Mouse (Mus musculus) kidney, embryonic 15.5 days (tissue): Measurements from ENCODE around the gene Enho. TPM values are rescaled to one million over a fixed set of nuclear protein-coding genes. Genes with fewer than 3 reads are reported as not detected.
A peak's percentile ranks its signal among the peaks of the same experiment; 100 is the strongest.

Source experiments
- ATAC-seq: fragments of 200-750 bp; cut with Nextera tagmentation; replicated peaks from 2 replicates; pipeline ENCODE4 v1.8.0; 2017; ENCODE audit warnings: moderate TSS enrichment; ENCODE audit not compliant: low FRiP score
- H3K27ac ChIP-seq: fragments of 300-500 bp; sonication (generic); 2 replicates; pipeline ENCODE4 v1.5.1; 2015; ENCODE audit warnings: mild to moderate bottlenecking, inconsistent platforms
- H3K27me3 ChIP-seq: fragments of 300-500 bp; sonication (generic); 2 replicates; pipeline ENCODE4 v1.6.1; 2015; ENCODE audit warnings: inconsistent platforms
- H3K36me3 ChIP-seq: fragments of 300-500 bp; sonication (generic); 2 replicates; pipeline ENCODE4 v1.6.1; 2015; ENCODE audit warnings: inconsistent platforms
- H3K4me1 ChIP-seq: fragments of 300-500 bp; sonication (generic); 2 replicates; pipeline ENCODE4 v1.6.1; 2015; ENCODE audit warnings: inconsistent platforms
- H3K4me2 ChIP-seq: fragments of 300-500 bp; sonication (generic); 2 replicates; pipeline ENCODE4 v1.6.1; 2015; ENCODE audit warnings: moderate library complexity, mild to moderate bottlenecking, inconsistent platforms
- H3K4me3 ChIP-seq: fragments of 300-500 bp; sonication (generic); replicated peaks from 2 replicates; pipeline ENCODE4 v1.5.1; 2015; ENCODE audit warnings: mild to moderate bottlenecking, inconsistent platforms
- H3K9ac ChIP-seq: fragments of 300-500 bp; sonication (generic); 2 replicates; pipeline ENCODE4 v1.6.1; 2015; ENCODE audit warnings: mild to moderate bottlenecking, inconsistent platforms
- H3K9me3 ChIP-seq: fragments of 300-500 bp; sonication (generic); replicated peaks from 2 replicates; pipeline ENCODE4 v1.6.1; 2016; ENCODE audit warnings: inconsistent platforms
- WGBS: fragments of 180-500 bp; shearing (Covaris S2); methylation state at CpG from one replicate; pipeline ENCODE4 v1.1.7; 2015; ENCODE audit warnings: mixed read lengths; 5-methylcytosine and 5-hydroxymethylcytosine counted together
- polyA plus RNA-seq: library from polyadenylated mRNA; unstranded; fragments of >200 nt; fragmentation: Nextera tagmentation; extraction: Ambion mirVana; gene quantifications from 2 replicates; pipeline ENCODE4 v1.2.1, GENCODE M21; 2015

The Enho gene
- polyA plus RNA-seq, 1 experiment from 2014 or later, result 22.6 TPM

DNA sequence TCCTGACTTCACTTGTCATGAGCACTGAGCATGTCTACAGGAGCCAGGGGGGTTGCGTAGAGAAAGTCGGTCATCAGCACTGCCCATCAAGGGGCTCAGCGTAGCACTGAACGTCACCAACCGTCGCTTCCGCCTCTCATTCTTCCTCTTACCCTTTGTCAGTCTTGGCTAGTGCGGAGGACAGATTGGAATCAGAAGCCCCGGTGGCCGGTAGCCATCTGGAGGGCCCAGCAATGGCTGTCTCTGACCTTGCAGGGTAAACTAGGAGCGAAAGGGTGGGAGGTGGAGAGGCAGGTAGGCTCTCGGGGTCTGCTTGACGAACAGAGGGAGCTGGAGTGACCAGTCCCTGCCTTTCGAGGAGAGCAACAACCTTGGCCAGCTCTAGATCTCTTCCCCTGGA is 18.1 kb downstream of the Enho start:
- Histone ChIP-seq H3K9ac (no peak overlapping the region), H3K4me2 (no peak overlapping the region), H3K36me3 (no peaks in the 10 kb centered on the region), H3K4me1 (0 out of 2 replicates have a peak, but pooled peaks cover 16% of the 10 kb centered on the region), H3K27ac (no peak overlapping the region), H3K9me3 (no peaks in the 10 kb centered on the region), H3K27me3 (no peaks in the 10 kb centered on the region), H3K4me3 (no peak overlapping the region)
- no peak for ATAC-seq
- WGBS, result 88% methylated on average over 14 of the region's 14 CpGs

DNA sequence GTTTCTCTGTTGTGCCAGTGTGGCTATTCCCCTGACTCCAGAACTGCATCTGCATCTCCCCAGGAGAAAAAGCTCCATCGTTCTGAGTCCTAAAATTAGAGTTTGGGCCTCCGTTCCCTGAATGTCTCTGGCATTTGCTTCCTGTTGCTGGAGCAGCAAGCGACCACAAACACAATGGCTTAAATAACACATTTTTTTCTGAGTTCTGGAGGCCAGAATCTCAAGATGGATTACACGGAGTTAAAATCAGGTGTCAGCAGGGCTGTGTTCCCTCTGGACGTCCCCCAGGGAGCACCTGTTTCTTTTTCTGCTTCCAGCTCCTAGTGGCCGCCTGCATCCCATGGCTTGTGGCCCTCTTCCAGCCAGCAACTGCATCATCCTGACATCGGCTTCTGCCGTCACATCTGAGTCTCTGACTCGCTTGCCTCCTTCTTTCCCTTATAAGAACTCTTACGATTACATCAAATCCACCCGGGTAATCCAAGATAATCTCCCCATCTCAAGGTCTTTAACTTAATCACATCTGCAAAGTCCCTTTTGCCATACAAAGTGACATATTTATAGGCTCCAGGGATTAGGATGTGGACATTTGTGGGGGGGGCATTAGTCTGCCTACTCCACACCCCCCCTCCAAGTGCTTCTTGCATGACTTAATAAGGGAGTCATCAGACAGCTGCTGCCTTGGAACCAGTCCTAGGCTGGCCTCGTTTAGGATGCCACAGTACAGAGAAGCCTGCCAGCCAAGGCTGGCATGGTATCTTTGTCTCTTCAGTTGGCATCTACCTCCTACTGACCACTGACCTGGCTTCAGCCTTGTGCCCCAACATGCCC is 21.0 kb downstream of the Enho start:
- H3K27ac ChIP-seq, result no peak overlapping the region
- H3K4me2 ChIP-seq, result no peak overlapping the region
- no peak overlapping the region for H3K9ac ChIP-seq
- WGBS, result 52% methylated on average over 12 of the region's 12 CpGs
- 0 out of 2 replicates have a peak, but pooled peaks cover 7% of the 10 kb centered on the region for H3K4me1 ChIP-seq
- H3K9me3 ChIP-seq, result no peaks in the 10 kb centered on the region
- no peaks in the 10 kb centered on the region for H3K36me3 ChIP-seq
- no peak for ATAC-seq
- H3K27me3 ChIP-seq, result 0 out of 2 replicates have a peak, but pooled peaks cover 3% of the 10 kb centered on the region
- no peak overlapping the region for H3K4me3 ChIP-seq

DNA sequence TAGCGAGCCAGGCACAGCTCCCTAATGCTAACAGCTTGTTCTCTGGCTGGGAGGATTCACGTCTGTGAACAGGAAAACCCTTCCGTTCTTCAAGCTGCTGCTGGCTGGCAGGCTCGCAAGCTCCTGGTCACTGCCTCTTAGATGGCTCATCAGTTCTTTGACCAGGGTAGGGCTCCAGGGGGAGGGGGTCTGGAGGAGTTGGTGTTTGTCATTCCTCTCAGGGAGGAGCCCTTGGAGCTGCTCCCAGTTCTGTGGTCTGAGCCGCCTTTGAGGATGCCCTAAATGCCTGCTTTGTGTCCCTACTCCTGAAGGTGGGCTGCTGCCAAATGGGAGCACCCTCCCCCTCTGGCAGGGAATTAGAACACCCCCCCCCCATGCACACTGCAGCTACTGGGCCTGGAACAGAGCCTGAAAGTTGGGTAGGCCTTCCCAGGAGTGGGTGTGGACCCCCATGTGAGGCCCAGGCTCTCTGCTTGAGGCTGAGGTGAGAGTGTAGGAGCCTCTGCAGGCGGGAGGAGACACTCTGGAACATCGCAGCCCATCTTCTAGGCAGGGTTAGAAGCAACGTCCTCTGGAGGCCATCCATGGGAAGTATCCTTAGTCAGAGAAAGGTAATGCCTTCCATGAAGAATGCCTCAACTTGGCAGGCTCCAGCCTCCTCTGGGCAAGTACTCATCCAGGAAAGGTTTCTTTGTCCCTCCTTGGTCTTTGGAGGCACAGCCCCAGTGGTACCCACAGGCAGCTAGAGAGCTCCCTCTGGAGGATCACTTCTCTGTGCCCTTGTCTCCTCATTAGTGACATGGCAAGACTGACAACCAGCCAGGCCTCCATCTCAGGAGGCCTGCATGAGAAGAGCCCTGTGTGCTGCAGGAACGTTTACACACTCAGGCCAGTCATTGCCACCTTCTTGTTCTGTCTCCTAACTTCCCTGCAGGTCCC is 24.2 kb downstream of the Enho start:
- no peak overlapping the region for H3K4me3 ChIP-seq
- ATAC-seq, result no peak
- H3K4me1 ChIP-seq, result 0 out of 2 replicates have a peak, but pooled peaks cover 7% of the 10 kb centered on the region
- WGBS, result 61% methylated on average over 9 of the region's 9 CpGs
- no peak overlapping the region for H3K9ac ChIP-seq
- H3K27ac ChIP-seq, result no peak overlapping the region
- no peaks in the 10 kb centered on the region for H3K9me3 ChIP-seq
- 0 out of 2 replicates have a peak, but pooled peaks cover 3% of the 10 kb centered on the region for H3K27me3 ChIP-seq
- H3K36me3 ChIP-seq, result no peaks in the 10 kb centered on the region
- H3K4me2 ChIP-seq, result no peak overlapping the region

DNA sequence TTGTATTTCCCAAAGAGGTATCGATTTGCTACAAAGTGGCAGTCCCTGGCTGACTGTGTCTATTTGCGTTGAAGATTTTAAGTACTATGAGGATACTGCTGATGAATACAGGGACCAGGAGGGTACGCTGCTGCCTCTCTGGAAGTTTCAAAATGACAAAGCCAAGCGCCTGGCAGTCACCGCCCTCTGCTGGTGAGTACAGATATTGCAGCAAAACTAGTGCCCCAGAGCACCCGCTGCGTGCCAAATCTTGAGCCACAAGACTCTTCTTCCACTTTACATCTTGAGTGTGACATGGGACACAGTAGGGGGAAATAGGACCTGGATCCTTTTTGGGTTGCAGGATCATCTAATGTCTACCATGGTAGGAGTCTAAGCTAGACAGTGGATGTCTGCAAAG is 26.0 kb downstream of the Enho start:
- Histone ChIP-seq H3K4me3 (no peak overlapping the region), H3K36me3 (no peaks in the 10 kb centered on the region), H3K27me3 (0 out of 2 replicates have a peak, but pooled peaks cover 3% of the 10 kb centered on the region), H3K4me1 (0 out of 2 replicates have a peak, but pooled peaks cover 7% of the 10 kb centered on the region), H3K9ac (no peak overlapping the region), H3K27ac (no peak overlapping the region), H3K4me2 (no peak overlapping the region), H3K9me3 (no peaks in the 10 kb centered on the region)
- 9% methylated on average over 7 of the region's 7 CpGs for WGBS
- ATAC-seq, result no peak

DNA sequence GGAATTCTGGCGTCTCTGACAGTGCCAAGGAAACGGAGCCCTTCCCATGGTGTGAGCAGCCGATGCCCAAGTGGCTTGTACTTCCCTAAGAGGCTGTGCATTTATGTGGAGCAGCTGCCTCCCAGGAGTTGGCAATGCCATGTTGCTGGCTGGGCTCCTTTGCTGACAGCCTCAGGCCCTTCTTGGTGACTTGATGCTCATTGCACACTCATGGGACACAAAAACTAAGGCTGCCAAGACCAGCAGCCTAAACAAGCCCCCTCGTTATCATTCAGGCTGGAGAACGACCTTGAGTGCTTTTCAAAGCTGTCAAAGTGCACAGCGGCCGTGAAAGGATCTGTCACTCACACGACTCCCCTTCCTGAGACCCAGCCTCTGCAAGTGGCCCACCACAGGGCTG is 28.0 kb downstream of the Enho start:
- Histone ChIP-seq H3K27ac (no peak overlapping the region), H3K9ac (no peak overlapping the region), H3K36me3 (no peaks in the 10 kb centered on the region), H3K4me2 (no peak overlapping the region), H3K4me3 (no peak overlapping the region), H3K27me3 (0 out of 2 replicates have a peak, but pooled peaks cover 3% of the 10 kb centered on the region), H3K9me3 (no peaks in the 10 kb centered on the region), H3K4me1 (no peaks in the 10 kb centered on the region)
- no peak for ATAC-seq
- WGBS, result 57% methylated on average over 8 of the region's 8 CpGs

DNA sequence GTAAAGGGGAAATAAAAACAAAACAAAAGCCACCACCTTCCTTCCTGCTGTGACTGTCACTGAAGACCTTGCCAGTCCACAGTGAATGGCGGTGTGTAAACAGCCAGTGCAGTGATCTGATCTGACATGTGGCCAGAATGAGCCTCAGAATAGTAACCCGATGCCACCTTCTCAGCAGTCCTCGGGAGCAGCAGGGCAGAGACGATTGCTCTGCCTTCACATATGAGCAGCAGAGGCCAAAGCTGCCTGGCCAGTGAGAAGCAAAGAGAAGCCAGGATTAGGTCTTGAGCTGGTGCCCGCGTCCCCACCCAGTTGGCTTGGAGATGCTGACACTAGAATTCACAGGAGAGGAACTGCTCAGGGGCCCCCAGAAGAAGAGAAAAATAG is 29.5 kb downstream of the Enho start:
- no peaks in the 10 kb centered on the region for H3K9me3 ChIP-seq
- WGBS, result 21% methylated on average over 6 of the region's 6 CpGs

DNA sequence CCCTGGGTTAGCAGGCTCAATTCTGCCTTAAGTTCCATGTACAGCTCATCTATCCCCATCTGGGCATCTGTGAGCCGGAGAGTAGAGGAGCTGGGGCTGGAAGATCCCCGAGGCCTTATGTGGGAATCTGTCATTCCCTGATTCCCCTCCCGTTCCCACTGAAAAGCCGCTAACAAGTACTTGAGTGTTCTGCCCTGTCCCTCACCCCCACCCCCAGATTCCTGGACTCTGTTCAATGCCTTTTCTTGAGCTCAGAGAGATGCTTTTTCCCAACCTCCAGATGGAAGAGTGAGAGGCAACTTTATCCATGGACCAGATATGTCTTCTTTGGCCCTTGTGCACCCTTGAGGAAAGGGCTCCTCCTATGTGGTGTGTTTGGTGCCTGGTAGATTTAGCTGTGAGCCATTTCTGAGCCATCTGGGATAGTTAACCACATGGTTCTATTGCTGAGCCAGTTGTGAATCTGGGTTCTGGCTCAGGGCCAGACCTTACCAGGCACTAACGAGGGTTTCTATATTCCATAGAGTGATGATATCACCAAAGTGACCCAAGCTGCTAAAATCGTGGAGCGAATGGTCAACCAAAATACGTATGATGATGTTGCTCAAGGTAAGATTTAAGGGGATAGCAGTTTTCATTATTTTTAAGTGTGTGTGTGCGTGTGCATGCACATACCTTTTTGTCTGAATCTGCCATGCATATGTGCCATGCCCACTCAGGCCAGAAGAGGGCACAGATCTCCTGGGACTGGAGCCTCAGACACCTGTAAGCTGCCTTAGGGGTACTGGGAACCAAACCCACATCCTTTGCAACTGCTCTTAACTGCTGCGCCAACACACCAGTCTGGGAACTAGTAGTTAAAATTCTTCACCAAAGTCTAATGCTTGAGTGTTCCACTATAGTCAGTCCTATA is 30.2 kb downstream of the Enho start:
- 84% methylated on average over 10 of the region's 10 CpGs for WGBS
- no peak for ATAC-seq

More for the DNA sequence above, 29.5 kb downstream of the Enho start:
- Histone ChIP-seq H3K27me3 (0 out of 2 replicates have a peak, but pooled peaks cover 3% of the 10 kb centered on the region), H3K27ac (no peak overlapping the region), H3K9ac (no peak overlapping the region), H3K4me1 (no peaks in the 10 kb centered on the region), H3K36me3 (no peaks in the 10 kb centered on the region), H3K4me3 (no peak overlapping the region), H3K4me2 (no peak overlapping the region)
- peak; percentile 62 for ATAC-seq

DNA sequence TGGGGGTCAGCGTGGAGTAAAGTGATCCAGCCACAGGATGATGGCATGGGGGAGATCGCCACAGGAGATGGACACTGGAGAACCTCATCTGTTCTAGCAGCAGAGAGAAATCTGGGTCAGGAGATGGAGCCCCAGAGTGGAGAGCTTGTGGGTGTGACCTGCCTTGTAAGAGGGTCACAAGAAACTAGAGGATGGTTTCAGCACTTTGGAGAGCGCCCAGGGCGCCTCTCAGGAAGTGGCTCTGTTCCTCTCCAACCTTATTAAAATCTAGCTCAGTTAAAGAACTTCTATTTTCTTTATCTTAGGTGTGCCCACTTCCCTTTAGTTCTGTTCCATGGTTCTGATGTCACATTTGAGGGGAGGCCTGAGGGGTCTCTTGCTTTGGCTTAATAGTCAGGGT is 33.3 kb downstream of the Enho start:
- no peak overlapping the region for H3K9ac ChIP-seq
- no peak for ATAC-seq
- 34% methylated on average over 4 of the region's 4 CpGs for WGBS

More for the DNA sequence above, 30.2 kb downstream of the Enho start:
- Histone ChIP-seq H3K4me3 (no peak overlapping the region), H3K9ac (no peak overlapping the region), H3K4me2 (no peak overlapping the region), H3K36me3 (no peaks in the 10 kb centered on the region), H3K27ac (no peak overlapping the region), H3K27me3 (no peaks in the 10 kb centered on the region), H3K9me3 (no peaks in the 10 kb centered on the region), H3K4me1 (no peaks in the 10 kb centered on the region)

DNA sequence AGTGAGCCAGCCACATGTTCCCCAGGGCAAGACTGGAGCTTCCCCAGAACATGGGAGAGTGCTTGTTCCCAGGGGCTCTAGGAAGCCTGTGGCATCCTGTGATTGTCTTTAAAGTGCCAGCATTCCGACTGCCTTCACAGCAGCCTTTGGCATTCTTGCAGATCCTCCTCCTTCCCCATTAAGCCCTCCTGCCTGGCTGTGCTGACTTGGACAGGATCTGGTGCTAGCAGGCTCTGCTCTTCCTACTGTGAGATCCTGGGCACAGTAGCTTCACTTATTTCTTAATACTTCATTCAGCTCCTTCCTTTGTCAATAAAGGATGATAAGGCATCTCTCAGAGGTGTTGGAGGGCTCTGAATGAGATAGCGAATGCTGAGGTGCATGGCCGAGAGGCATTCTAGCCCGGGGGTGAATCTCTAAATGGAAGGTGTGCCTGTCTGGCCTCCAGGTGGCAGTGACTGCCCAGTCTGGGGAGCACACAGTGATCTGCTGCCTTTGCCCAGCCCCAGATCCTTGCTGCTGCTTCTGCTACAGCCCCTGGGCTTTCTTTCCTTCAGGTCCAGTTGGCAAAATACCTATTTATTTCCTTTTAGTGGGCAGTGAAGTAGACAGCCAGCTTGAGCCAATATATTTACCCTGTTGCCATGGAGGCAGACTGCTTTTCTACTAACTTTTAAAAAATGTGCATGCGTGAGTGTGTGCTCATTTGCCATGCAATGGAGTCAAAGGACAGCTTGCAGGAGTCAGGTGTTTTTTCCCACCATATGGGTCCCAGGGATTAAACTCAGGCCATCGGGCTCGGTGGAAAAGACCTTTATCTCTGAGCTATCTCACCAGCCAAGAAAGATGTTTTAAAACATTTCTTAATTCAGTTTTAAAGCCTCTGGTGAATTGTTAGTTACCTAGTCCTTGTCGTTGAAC is 35.4 kb downstream of the Enho start:
- H3K36me3 ChIP-seq, result no peaks in the 10 kb centered on the region
- H3K4me3 ChIP-seq, result no peak overlapping the region
- no peaks in the 10 kb centered on the region for H3K27me3 ChIP-seq
- no peaks in the 10 kb centered on the region for H3K4me1 ChIP-seq
- WGBS, result 46% methylated on average over 8 of the region's 8 CpGs
- no peaks in the 10 kb centered on the region for H3K9me3 ChIP-seq
- no peak for ATAC-seq
- H3K4me2 ChIP-seq, result no peak overlapping the region
- no peak overlapping the region for H3K9ac ChIP-seq
- H3K27ac ChIP-seq, result no peak overlapping the region

More for the DNA sequence above, 33.3 kb downstream of the Enho start:
- Histone ChIP-seq H3K9me3 (no peaks in the 10 kb centered on the region), H3K4me2 (no peak overlapping the region), H3K27me3 (no peaks in the 10 kb centered on the region), H3K4me3 (no peak overlapping the region), H3K27ac (no peak overlapping the region), H3K36me3 (no peaks in the 10 kb centered on the region), H3K4me1 (no peaks in the 10 kb centered on the region)

DNA sequence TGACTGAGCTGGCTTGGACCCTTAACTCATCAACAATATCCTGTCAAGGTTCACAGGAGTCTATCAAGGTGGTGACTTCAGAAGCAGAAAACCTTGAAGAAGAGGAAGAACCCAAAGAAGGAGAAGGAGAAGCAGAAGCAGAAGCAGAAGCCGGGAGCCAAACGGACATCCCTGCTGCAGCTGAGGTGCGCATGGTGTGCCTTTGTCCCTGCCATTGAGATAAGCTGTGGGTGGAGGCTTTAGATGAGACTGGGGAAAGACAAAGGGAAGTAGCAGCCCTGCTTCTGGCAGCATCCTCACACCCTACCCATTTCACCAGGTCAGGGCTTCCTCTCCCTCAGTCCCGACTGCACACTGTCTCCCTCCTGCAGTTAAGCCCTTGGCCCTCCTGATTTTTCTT is 37.3 kb downstream of the Enho start:
- Histone ChIP-seq H3K27me3 (0 out of 2 replicates have a peak, but pooled peaks cover 3% of the 10 kb centered on the region), H3K27ac (no peak overlapping the region), H3K9ac (no peak overlapping the region), H3K9me3 (no peaks in the 10 kb centered on the region), H3K4me1 (no peaks in the 10 kb centered on the region), H3K4me3 (no peak overlapping the region), H3K36me3 (no peaks in the 10 kb centered on the region), H3K4me2 (no peak overlapping the region)
- WGBS, result 70% methylated on average over 4 of the region's 4 CpGs
- no peak for ATAC-seq
